In the genomic region with DNA sequence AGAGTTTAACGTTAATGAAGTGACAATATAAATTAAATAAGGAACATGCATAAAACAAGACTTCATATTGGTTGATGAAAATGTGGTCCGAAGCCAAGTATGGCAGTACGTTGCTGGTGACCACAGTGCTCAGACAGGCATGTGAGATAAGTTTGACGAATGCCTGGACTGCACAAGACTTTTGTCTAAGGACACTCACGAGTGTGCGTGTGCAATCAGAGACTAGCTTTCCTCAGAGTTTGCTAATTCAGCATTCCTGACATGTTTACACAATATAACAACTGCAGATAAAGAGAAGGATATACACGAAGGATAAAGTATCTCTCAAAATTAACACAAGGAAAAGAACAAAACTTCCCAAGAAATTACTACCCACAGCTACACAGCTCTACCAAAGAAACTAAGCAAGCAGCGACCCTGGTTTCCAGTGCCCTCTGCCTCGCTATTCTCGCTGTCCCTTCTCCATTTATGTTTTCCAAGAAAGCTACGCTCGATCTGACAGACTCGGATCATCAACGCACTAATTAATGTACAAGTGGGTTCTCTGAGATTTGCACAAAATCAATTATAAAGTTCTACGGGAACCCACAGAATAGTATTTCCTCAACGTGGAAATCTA, we compare ENCODE assay signal across 8 mouse cellular contexts. TPM values are rescaled to one million over a fixed set of nuclear protein-coding genes. Genes with fewer than 3 reads are reported as not detected.
DNase-seq lines count a peak whose midpoint lies in the region; ATAC-seq and TF ChIP-seq lines count a peak whose summit lies in the region.

No protein-coding gene starts in this region.

- intact Hi-C loops in left cerebral cortex, postnatal 14 days (cut with DNase I), result no loop called here

- DNase-seq in cerebellum, adult 11-12 months, result peak; percentile 35
- no peak for DNase-seq in cerebellum, adult 8-10 months
- DNase-seq in kidney, postnatal 0 days (ENCODE audit: low spot score), result no peak
- no peak for DNase-seq in left cerebral cortex, postnatal 14 days (ENCODE audit: low spot score in 2 of 2)
- DNase-seq in right cerebral cortex, adult 18-20 months, result no peak

- 0 out of 2 replicates have a peak, but pooled peaks have one; percentile 10 for ATAC-seq in kidney, postnatal 0 days (replicated peaks; ENCODE audit: low FRiP score, low read depth)
- ATAC-seq in midbrain, embryonic 12.5 days (ENCODE audit: low FRiP score, low read depth), result peak; percentile 6

- peaks cover 23% of the 10 kb centered on the region for H3K4me1 ChIP-seq in erythroblast, embryonic 14.5 days (ENCODE audit: control insufficient read depth)
- H3K4me1 ChIP-seq in kidney, postnatal 0 days (replicated peaks; ENCODE audit: insufficient read depth, low read length), result peaks cover 7% of the 10 kb centered on the region; the same call in 1 of the 2 replicates
- peaks cover 13% of the 10 kb centered on the region for H3K4me1 ChIP-seq in midbrain, embryonic 12.5 days

- H3K9me3 ChIP-seq in erythroblast, embryonic 14.5 days (ENCODE audit: control insufficient read depth, low read length), result no peaks in the 10 kb centered on the region
- H3K9me3 ChIP-seq in kidney, postnatal 0 days (replicated peaks; ENCODE audit: low read length), result no peaks in the 10 kb centered on the region
- no peaks in the 10 kb centered on the region for H3K9me3 ChIP-seq in midbrain, embryonic 12.5 days

- peaks cover 8% of the 10 kb centered on the region for H3K79me3 ChIP-seq in C2C12 (ENCODE audit: low read depth)

- H3K79me2 ChIP-seq in C2C12 (ENCODE audit: control insufficient read depth, insufficient read depth), result peaks cover 15% of the 10 kb centered on the region

- TF ChIP-seq CTCF in C2C12 (IDR thresholded peaks at IDR 0.05; ENCODE audit: control insufficient read depth, insufficient read depth, insufficient read length), result no peak
- no peak for TF ChIP-seq CTCF in kidney, postnatal 0 days (IDR thresholded peaks at IDR 0.05; ENCODE audit: low read depth)

- peak overlapping the region; percentile 64 for H3K4me2 ChIP-seq in kidney, postnatal 0 days (ENCODE audit: low read length)
- H3K4me2 ChIP-seq in midbrain, embryonic 12.5 days (replicated peaks), result peak overlapping the region; percentile 77

- no peaks in the 10 kb centered on the region for H3K27me3 ChIP-seq in C2C12 (ENCODE audit: control insufficient read depth, insufficient read depth, insufficient read length)
- H3K27me3 ChIP-seq in erythroblast, embryonic 14.5 days (ENCODE audit: control insufficient read depth), result peaks cover 7% of the 10 kb centered on the region
- H3K27me3 ChIP-seq in kidney, postnatal 0 days (ENCODE audit: insufficient read depth, low read length), result no peaks in the 10 kb centered on the region
- H3K27me3 ChIP-seq in midbrain, embryonic 12.5 days, result 0 out of 2 replicates have a peak, but pooled peaks cover 2% of the 10 kb centered on the region

- peak overlapping the region; percentile 68 for H3K4me3 ChIP-seq in C2C12 (ENCODE audit: insufficient read depth, poor library complexity, severe bottlenecking)
- H3K4me3 ChIP-seq in erythroblast, embryonic 14.5 days (replicated peaks), result peak overlapping the region; percentile 84
- H3K4me3 ChIP-seq in kidney, postnatal 0 days (replicated peaks; ENCODE audit: low read depth, low read length), result peak overlapping the region; percentile 82
- H3K4me3 ChIP-seq in midbrain, embryonic 12.5 days, result peak overlapping the region; percentile 79

- H3K36me3 ChIP-seq in C2C12 (ENCODE audit: control insufficient read depth, insufficient read depth), result no peaks in the 10 kb centered on the region
- H3K36me3 ChIP-seq in erythroblast, embryonic 14.5 days (ENCODE audit: control insufficient read depth), result peaks cover 7% of the 10 kb centered on the region
- H3K36me3 ChIP-seq in kidney, postnatal 0 days (ENCODE audit: insufficient read depth, low read length), result no peaks in the 10 kb centered on the region
- 0 out of 2 replicates have a peak, but pooled peaks cover 5% of the 10 kb centered on the region for H3K36me3 ChIP-seq in midbrain, embryonic 12.5 days

- H3ac ChIP-seq in C2C12 (ENCODE audit: control insufficient read depth, insufficient read length, low read depth), result peak overlapping the region; percentile 100

- peak overlapping the region; percentile 98 for H3K27ac ChIP-seq in kidney, postnatal 0 days
- peak overlapping the region; percentile 99 for H3K27ac ChIP-seq in midbrain, embryonic 12.5 days (replicated peaks)

- peak overlapping the region; percentile 94 for H3K9ac ChIP-seq in kidney, postnatal 0 days (ENCODE audit: low read depth, low read length)
- H3K9ac ChIP-seq in midbrain, embryonic 12.5 days (replicated peaks), result peak overlapping the region; percentile 90

- WGBS in kidney, postnatal 0 days, result 15% methylated on average over 16 of the region's 16 CpGs
- 25% methylated on average over 16 of the region's 16 CpGs for WGBS in midbrain, embryonic 12.5 days

TF ChIP-seq in C2C12, 6 proteins besides CTCF, POLR2A, EP300 and RAD21:
- TF ChIP-seq MAX (IDR thresholded peaks at IDR 0.05), result no peak
- no peak for TF ChIP-seq CEBPB (IDR thresholded peaks at IDR 0.05; ENCODE audit: low read depth)
- no peak for TF ChIP-seq FOSL1 (IDR thresholded peaks at IDR 0.05; ENCODE audit: insufficient read depth, low read length, poor library complexity, severe bottlenecking)

RNA-seq across cellular contexts. Expression of a gene that starts 2.9 kb away (rescaled TPM):
- polyA plus RNA-seq in C2C12 (2012; fragmentation: generic; extraction: Trizol), result 14.2 TPM
- polyA plus RNA-seq in erythroblast, embryonic 14.5 days (2012), result 0.15 and 0.29 TPM in 2 replicates
- 43.8 and 45.6 TPM in 2 replicates for polyA plus RNA-seq in kidney, postnatal 0 days (2015; fragmentation: Nextera tagmentation; extraction: Ambion mirVana)
- polyA plus RNA-seq in midbrain, embryonic 12.5 days (2016; fragmentation: Nextera tagmentation; extraction: Ambion mirVana), result 69.0 and 73.1 TPM in 2 replicates
- total RNA-seq in left cerebral cortex, postnatal 14 days (2021), result 10 to 100 TPM; 53.5 to 55.3 TPM

RNA-seq across cellular contexts. Expression of a gene that starts 16.3 kb away (rescaled TPM):
- 13.1 TPM for polyA plus RNA-seq in C2C12 (2012; fragmentation: generic; extraction: Trizol)
- polyA plus RNA-seq in erythroblast, embryonic 14.5 days (2012), result 0.06 and 0.08 TPM in 2 replicates
- polyA plus RNA-seq in kidney, postnatal 0 days (2015; fragmentation: Nextera tagmentation; extraction: Ambion mirVana), result 9.4 and 10.2 TPM in 2 replicates
- 23.5 and 26.8 TPM in 2 replicates for polyA plus RNA-seq in midbrain, embryonic 12.5 days (2016; fragmentation: Nextera tagmentation; extraction: Ambion mirVana)
- total RNA-seq in left cerebral cortex, postnatal 14 days (2021), result 10 to 100 TPM; 76.0 to 84.0 TPM

RNA-seq across cellular contexts. Expression of a gene that starts 51.2 kb away (rescaled TPM):
- polyA plus RNA-seq in C2C12 (2012; fragmentation: generic; extraction: Trizol), result 15.6 TPM
- 0.11 TPM in 1 of 2 replicates, not detected in the other for polyA plus RNA-seq in erythroblast, embryonic 14.5 days (2012)
- polyA plus RNA-seq in kidney, postnatal 0 days (2015; fragmentation: Nextera tagmentation; extraction: Ambion mirVana), result 14.0 and 15.7 TPM in 2 replicates
- 64.2 and 67.2 TPM in 2 replicates for polyA plus RNA-seq in midbrain, embryonic 12.5 days (2016; fragmentation: Nextera tagmentation; extraction: Ambion mirVana)
- 1 to 10 TPM; 3.3 to 4.4 TPM for total RNA-seq in left cerebral cortex, postnatal 14 days (2021)

Comparison
In these comparisons a context has a peak if more than half of its experiments do, and no peak if none do; other contexts are left out.
1. RNA of a gene that starts 2.9 kb away (polyA plus RNA-seq): 69.0 to 73.1 TPM in midbrain, embryonic 12.5 days, 43.8 to 45.6 TPM in kidney, postnatal 0 days and 14.2 TPM in C2C12 (single experiment); 0.15 to 0.29 TPM in erythroblast, embryonic 14.5 days; every median in the first group is over 10 times any median in the second.
2. RNA of a gene that starts 51.2 kb away (polyA plus RNA-seq): 64.2 to 67.2 TPM in midbrain, embryonic 12.5 days, 15.6 TPM in C2C12 (single experiment) and 14.0 to 15.7 TPM in kidney, postnatal 0 days; 0.11 TPM in erythroblast, embryonic 14.5 days; every median in the first group is over 10 times any median in the second.
3. Peak in every context shown above with its lines, with median percentiles within 50 percentile points of each other: H3K4me3 ChIP-seq.